Mouse (Mus musculus) CD4-positive, CD25-positive, alpha-beta regulatory T cell, adult 2 months (primary cell): ENCODE data around the gene Ubl7.

Experiments
- DNase-seq: peaks from one replicate; pipeline ENCODE4 v3.0.0-alpha.2; 2012; ENCODE audit warnings: low read depth, low spot score

Gene Ubl7

DNA sequence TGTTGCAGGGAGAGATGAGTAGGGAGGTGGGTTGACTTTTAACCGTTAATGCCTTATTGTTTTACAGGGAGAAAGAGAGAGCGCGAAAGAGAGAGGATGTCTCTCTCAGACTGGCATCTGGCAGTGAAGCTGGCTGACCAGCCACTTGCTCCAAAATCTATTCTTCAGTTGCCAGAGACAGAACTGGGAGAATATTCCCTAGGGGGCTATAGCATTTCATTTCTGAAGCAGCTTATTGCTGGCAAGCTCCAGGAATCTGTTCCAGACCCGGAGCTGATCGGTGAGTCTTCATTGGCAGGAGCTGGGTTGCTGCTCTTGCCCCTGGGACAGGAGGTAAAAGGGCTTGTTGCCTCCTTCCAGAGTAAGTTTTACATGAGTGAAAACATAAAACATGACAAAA is 1.8 kb downstream of the Ubl7 start:
- no peak for DNase-seq

DNA sequence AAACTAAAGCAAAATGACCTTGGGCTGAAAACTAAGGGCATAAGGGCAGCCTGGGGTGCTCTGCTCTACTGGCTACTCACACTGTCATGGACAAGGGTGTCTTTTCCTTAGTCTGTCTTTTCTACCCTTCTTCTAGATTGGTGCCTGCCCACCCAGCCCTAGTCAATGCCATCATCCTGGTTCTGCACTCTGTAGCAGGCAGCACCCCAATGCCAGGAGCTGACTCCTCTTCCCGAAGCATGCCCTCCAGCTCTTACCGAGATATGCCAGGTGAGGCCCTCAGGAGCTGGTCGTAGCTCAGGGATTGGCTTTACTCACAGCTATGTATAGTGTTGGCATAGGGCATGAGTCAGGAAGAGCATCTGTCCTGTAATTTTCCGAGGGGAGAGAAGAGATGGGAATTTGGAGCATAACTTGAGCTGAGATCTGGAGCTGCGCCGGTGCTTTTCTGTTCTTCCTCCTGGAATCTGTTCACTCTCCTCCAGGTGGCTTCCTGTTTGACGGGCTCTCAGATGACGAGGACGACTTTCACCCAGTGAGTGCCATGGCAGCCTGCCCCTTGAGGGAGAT is 10.8 kb downstream of the Ubl7 start:
- no peak for DNase-seq

- DNase-seq = no peak
Observed at GRCm38 (mm10) chr9:57922381-57922780, 11.6 kb downstream of the Ubl7 start.

GRCm38 (mm10) chr9:57923046-57923445 is 12.3 kb downstream of the Ubl7 start:
- no peak for DNase-seq

GRCm38 (mm10) chr9:57931166-57931767 is 20.5 kb downstream of the Ubl7 start:
- DNase-seq = no peak

DNA sequence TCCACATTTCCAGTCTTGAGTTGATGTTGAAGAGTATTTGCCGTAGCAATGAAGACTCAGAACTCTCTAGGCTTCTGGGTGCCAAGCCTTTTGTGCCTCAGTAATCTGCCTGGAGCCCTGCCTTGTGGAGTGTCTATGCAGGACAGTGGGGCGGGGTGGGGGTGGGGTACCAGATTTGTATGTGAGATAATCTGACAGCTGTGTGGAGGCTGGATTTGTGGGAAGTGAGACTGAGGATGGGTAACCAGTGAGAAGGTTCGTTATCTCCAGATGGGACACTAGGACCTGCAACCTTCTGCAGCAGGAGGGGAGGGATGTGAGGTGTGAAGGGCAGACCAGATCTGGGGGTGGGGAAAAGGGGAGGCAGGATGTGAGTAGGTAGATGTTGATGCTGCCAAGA is 21.5 kb downstream of the Ubl7 start:
- no peak for DNase-seq

GRCm38 (mm10) chr9:57932831-57933602 is 22.2 kb downstream of the Ubl7 start:
- no peak for DNase-seq

GRCm38 (mm10) chr9:57935683-57936437 is 25.1 kb downstream of the Ubl7 start:
- DNase-seq = peak; percentile 91

GRCm38 (mm10) chr9:57937171-57937570 is 26.4 kb downstream of the Ubl7 start:
- no peak for DNase-seq

GRCm38 (mm10) chr9:57937651-57938050 is 26.9 kb downstream of the Ubl7 start:
- no peak for DNase-seq

GRCm38 (mm10) chr9:57938225-57939055 is 27.7 kb downstream of the Ubl7 start:
- DNase-seq = no peak

GRCm38 (mm10) chr9:57939431-57940348 is 28.9 kb downstream of the Ubl7 start, which contains the start of gene Sema7a:
Gene Sema7a (plus strand): TSS chr9:57940112.
- peak; percentile 86 for DNase-seq

- no peak for DNase-seq
Observed at GRCm38 (mm10) chr9:57940349-57940794, 29.6 kb downstream of the Ubl7 start.

DNA sequence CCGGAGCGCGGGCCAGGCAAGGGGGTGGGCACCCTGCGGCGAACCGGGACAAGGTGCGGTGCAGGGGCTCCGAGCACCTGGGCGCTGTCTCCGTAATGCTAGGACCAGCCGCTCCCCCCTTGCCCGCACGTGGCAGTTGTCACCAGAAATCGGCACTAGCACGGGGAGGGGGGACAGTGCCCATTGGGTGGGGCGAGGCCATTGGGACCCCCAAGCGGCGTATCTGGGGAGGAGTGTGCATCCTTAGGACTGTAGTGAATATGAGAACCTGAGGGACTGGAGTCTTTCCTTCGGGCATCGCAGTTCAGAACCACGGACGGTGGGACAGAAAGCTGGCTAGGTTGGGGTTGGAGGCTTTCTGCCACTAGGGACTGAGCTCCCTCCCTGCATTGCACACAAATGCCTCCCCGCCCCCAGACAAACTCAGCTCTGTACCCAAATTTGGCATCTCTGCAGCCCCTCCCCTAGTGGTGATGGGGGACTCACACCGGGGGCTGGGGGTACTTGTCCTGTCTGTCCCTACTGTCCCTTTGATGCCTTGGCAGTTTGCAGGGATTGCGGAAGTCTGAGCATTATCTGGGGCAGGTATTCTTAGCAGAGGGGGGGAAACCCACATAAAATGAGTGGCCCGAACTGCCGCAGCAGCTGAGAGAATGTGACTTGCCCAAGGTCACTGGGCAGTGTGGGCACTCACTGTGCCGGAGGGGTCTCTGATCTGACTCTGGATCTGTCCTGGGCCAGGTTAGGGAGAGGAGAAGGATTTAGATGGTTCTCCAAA is 30.3 kb downstream of the Ubl7 start:
- DNase-seq = peak; percentile 40

GRCm38 (mm10) chr9:57942039-57942438 is 31.3 kb downstream of the Ubl7 start:
- DNase-seq = no peak

DNA sequence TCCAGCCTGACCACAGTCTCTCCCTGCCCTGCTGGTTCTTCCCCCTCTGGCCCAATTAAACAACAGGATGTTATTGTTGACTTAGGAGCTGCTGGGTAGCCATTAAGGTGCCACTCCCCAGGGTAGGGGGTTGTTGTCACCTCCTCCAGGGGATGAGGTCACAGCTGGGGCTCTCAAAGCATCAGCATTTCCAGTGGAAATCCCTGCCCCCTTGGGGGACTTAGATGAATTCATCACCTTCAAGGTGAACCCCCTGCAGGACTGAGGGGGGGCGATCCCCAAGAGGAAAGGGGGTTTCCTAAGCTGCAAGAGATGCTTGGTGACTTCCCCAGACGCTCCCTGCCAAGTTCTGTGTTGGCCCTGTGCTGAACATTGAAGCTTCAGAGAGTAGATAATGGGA is 32.3 kb downstream of the Ubl7 start:
- DNase-seq = peak; percentile 31

- DNase-seq = peak; percentile 84
Observed at GRCm38 (mm10) chr9:57944572-57944971, 33.8 kb downstream of the Ubl7 start.

- no peak for DNase-seq
Observed at GRCm38 (mm10) chr9:57945771-57946616, 35.2 kb downstream of the Ubl7 start.
